Mouse (Mus musculus) kidney, postnatal 25 days (tissue): ENCODE measurements at regions not wholly inside any gene's neighbourhood (a gene's known extent, or its start where the extent isn't known, plus 50 kb on each side); places are given as distances from the start of the nearest gene placed in this dataset.

Experiments
- DNase-seq, 2 experiments: peaks; one replicate each; pipeline ENCODE4 v3.0.0; 2021; ENCODE audit warnings: mixed read lengths in 2 of 2

DNA sequence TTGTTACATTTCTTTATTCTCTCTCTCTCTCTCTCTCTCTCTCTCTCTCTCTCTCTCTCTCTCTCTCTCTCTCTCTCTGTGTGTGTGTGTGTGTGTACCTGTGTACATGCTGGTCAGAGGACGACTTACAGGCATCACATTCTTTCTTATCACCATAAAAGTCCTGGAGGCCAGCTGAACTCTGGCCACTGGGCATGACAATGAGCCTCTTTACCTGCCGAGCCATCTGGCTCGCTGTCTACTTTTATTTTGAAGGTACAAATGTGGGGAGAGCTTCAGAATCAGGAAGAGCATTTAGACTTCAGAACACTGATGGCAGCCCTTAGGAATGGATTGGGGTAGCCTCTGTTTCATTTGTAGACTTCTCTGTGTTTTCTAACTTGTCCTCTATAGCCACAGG is 171.0 kb downstream of the Zfp36l1 start:
- no peak for DNase-seq

DNA sequence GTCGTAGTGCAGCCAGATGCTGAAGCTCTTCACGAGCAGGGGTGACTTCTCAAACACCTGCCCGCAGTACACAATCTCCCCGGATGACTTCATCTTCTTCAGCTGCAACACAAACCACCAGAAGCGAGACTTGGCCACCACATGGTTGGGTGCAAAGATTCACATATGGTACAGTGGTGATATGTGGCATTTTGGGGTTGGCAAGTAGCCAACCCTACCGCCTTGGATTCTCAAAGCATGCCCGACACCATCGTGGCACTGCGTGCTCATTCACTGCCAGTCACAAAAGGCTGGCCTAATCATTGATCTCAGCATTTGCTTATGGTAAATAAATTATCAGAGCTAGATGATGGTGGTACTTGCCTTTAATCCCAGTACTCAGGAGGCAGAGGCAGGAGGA is 173.4 kb downstream of the Zfp36l1 start:
- DNase-seq, result no peak

DNA sequence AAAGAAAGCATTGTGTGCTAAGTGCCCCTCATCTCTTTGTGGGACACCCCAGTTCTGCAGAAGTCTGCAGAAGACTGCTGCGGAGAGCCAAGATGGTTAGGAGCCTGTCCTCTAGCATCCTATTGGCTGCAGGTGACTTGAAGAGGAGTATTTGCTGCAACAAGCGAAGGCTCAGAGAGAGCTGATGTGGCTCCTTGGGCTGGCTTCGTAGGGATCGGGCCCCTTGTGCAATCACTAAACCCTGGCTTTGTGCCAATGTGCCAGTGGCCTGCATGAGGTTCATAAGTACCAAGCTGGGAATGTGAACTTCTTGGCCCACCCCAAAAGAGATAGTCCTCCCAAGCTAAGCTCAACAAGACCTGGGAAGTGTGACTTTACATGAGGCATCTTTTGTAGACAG is 174.9 kb downstream of the Zfp36l1 start:
- peak; percentile 36 to 65 for DNase-seq

DNA sequence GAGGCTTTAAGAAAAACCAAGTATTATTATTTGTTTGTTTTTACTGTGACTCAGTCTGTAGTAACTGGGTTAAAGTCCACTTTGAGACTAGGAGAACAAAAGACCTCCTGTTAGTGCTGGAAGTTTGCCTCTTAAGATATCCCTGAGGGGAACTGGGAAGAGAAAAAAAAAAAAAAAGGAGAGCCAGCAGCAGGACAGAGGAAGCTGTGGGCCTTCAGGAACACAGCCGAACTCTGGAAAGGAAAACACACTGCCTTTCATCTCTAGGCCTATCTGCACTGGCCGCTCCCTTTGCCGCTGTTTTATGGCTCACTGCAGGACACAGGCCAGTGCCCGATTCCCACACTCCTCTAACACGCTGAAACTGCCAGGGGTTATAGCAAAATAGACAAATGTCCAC is 176.1 kb downstream of the Zfp36l1 start:
- peak; percentile 32 to 67 for DNase-seq

DNA sequence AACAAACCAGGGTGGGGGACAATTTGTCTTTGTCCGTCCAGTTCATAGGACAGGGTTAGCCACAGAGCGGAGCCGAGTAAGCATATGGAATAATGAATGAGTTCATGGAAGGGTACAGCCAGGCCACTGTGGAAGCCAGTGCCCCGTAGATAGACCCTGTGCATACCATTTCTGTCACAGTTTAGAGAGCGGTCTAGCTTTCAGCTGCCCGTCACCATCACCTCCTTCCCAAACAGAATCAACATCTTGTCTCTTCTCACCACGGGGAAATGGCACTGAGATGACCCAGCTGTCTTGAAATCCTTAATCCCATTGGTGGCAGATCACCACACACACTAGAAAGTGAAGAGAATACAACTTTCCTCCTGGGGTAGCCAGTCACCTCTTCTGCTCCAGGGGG is 178.7 kb downstream of the Zfp36l1 start:
- DNase-seq, result no peak

DNA sequence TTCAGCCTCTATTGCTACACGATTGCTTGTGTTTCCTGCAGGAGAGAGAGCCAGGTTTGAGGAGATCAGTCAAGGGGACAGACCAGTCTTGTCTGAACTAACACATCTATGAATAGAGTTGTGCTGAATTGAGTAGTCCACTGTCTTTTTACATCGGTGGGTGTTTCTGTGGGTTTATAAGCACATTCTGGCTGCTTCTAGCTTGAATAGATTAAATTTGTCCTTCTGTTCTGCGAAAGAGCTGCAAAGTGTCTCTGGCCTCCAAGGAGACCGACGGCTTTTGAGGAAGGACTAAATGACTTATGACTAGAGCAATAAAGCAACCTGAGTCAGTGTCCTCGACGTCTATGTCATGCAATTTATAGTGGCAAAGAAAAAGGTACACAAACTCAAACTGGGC is 179.9 kb downstream of the Zfp36l1 start:
- no peak for DNase-seq

DNA sequence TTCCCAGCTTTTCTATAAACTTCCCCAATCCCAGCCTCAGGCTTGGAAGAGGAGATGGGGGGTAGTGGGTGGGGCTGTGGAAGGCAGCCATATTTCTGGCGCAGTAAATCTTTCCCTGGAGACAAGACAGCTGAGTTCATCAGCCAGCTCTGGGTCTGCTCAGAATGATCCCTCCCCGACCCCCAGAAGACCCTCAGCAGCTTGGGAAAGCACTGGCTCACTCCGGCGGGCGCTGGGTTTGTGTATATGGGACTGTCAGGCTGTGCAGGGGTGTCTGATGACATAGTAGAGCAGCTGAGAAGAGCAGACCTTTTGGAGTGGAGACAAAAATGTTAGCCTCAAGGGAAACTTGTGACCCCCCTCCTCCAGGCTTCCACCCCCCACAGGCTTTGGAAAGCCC is 181.4 kb downstream of the Zfp36l1 start:
- DNase-seq, result no peak

DNA sequence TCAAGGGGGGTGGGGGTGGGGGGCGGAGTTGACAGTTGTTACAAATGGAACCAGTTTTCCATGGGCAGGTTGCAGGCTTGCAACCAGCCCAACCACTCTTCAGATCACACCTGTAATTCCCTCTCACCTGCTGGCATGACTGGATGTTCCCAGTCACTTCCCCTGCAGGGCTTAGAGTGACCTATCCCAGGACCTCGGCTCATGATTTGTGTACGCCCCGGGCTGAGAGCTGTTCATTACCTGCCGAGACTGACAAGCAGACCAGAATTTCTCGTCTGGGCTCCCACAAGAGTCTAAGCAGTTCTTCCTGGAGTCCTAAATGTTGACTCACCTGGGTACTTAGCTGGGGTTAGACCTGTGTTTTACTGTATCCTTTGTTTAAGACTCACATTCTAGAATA is 183.0 kb downstream of the Zfp36l1 start:
- no peak for DNase-seq

DNA sequence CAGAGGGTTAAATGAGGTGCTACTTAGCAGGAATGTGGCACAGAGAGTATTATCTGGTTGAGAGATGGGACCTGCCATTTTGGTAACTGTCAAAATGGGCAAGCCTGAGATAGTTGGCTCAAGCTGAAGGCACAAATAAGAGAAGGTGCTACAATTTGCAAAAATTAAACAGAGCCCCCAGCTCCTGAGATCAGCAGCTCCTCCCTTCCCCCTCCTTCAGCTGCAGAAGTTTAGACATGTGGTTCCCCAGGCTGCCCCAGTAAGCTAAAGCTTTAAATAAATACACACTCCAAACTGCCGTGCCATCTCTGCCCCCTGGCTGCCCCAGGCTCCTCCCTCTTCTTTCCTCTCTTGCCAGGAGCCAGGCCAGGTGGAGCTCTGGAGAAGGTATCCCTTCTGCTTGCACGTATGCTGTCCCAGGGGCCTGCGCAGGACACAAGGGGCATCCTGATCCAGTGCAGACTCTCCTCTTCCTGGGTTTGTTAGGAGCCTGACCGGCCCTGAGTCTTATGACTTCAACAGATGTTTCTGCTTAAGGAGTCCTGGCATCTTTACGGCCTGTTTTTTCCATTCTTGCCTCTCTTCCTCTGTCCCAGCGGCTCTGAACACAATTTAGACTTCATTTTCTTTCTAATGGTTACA is 184.0 kb downstream of the Zfp36l1 start:
- DNase-seq, result peak; percentile 41 to 72

DNA sequence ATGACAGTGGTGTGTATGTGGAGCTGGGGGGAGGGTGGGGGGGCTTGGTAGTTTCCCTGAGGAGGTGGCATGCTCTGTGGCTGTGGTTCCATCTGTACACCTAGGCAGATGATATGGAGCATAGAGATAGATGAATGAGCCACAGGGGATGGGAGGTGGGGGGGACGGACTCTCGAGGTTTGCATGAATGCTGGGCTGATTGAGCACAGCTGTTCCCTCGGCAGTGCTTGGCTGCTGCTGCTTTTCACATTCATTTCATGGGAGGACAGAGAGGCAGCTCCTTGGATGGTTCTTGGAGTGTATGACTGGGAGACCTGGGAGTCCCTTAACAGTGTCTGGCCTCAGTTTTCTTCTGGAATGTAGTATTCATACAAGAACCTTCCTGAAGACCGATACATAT is 184.5 kb downstream of the Zfp36l1 start:
- DNase-seq, result peak in 1 of 2 experiments; percentile 39

DNA sequence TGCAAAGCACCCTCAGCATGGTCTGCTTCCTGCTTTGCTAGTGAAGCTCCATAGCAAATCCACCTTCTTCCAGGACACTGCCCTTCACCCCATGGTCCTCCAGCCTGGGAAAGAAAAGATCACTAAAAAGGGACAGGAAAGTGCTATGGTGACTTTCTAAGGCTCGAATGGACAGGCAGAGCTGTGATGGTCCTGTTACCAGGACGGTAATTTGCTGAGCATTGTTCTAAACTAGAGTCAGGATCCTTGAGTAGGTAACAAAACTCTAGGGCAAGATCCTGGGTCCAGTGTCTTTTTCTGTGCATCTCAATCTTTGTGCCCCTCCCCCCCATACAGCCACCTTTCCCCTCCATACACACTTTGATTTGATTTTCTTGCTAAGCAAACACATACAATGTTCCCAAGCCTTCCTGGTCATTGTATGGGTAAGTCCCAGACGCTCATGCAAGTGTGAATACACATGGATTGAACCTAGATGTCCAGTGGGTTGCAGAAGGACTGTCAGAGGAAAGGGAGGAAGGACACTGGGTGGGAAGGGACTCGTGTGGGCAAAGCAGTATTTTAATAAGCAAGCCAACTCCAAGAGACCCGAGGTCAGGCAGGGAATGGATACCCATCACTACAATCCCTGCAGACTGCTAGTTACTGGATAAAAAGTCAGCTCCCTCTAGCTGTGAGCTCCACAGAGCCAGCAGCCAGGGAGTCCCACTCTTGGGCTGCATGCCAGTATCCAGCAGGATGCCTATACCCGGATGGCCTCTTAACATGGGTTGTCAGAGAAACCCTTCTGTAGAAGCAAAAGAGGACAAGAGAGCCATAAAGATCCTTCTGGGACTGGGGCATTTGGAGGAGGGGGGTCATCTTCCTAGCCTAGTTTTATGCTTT is 186.9 kb downstream of the Zfp36l1 start:
- DNase-seq, result peak; percentile 79 to 80

DNA sequence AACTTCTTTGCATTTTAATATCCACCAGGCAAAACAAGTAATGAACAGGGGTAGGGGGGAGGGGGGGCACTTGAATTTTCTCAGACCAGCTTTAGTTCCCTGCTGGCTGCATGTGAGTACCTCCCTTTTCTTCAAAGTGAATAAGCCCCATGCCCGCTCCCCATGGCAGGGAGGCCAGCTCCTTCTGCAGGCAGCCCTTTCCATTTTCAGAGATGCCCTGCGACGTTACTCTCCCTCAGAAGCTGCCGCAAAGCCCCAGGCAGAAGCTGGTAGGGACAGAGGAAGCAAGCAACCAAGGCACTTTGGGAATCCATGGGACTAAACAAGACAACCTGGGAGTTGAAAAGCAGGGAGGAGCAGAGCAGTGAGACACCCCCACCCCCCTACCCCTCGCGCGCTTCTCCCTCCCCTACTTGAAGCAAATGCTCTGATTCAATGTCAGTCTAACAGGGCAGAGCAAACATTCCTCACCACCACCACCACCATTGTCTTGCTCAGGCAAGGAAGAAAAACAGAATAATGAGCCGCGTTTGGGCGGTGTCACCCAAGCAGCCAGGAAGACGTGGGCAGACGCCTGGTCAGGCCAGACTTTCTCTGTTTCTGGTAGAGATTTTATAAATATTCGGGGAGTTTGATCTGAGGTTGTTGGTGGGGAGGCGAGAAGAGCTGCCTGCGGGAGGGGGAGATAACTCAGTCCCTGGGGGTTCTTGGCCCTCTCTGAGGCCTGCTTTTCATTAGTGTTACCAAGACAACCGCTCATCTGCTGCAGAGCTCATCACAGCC is 187.7 kb downstream of the Zfp36l1 start:
- no peak for DNase-seq

DNA sequence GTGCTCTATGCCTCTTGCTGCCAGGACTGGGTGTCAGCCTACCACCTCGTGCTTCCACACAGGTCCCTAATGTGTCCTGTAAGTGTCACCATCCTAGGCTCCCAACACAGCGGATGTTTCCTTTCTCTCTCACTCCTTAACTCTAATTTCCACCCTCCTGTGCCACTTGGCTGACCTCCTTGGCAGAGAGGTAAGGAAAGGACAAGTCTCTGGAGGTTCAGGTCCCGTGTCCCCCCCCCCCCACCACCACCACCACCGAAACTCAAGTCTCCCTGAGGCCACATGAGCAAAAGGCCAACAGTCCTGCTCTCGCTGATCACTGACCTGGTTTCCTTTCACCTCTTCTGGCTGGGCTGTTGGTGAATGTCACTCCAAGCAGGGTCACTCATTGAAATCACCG is 189.0 kb downstream of the Zfp36l1 start:
- peak in 1 of 2 experiments; percentile 63 for DNase-seq

DNA sequence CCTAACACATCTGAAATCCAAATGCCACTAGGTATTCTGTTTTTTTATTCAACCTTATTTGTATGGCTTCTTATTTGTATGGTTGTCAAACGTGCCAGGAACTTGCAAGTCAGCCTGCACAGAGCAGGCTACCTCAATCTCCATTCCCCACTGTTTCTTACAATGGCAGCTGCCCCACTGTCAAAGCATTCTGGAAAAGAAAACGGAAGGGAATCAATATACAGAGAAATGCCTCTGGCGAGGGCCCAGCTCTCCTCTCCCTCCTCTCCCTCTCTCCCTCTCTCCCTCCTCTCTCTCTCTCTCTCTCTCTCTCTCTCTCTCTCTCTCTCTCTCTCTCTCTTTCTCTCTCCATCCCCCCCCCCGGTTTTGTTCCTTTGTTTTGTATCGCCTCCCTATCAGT is 191.0 kb downstream of the Zfp36l1 start:
- DNase-seq, result no peak

DNA sequence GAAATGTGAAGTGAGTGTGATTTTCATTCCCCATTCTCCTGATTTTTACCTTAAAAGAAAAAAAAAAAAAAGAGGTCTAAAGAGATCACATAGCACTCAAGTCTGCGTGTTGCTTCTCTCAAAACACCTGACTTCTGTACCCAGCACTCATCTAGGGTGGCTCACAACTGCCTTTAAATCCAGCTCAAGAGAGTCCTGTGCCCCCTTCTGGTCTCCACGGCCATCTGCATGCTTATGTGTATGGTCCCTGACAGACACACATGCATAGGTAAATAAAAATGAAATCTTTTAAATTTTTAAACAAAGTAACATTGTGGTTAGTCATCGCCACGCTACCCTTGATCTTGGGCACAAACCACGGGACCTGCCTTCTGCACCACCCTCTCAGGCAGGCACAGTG is 193.8 kb downstream of the Zfp36l1 start:
- DNase-seq, result no peak

DNA sequence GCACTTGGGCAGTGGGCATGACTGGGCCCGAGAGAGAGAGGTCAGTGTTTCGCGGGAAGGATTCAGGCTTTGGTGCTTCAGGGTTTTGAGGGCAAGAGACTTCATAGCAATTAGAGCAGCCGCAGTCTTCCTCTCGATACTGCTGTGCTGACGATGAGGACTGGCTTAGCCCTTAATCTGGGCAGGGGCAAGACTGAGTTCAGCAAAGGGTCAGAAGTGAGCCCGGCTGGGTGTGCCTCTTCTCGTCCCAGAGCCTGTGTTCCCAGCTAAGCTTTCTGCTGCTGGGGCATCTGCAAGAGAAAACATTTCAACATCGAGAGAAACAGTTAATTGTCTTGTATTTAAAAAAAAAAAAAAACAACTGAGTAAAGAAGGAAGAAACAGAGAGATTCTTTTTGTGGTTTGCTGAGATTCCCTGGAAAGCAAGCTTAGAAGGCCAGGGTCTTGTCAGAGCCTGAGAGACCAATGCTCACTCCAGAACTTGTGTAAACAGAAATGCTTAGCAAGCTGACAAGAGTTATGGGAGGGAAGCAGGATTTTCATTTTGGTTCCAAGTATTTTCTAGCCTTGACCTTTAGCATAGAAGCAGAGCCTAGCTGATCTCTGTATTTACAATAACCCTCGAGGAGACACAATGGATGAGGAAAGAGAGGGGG is 195.1 kb downstream of the Zfp36l1 start:
- DNase-seq, result no peak

DNA sequence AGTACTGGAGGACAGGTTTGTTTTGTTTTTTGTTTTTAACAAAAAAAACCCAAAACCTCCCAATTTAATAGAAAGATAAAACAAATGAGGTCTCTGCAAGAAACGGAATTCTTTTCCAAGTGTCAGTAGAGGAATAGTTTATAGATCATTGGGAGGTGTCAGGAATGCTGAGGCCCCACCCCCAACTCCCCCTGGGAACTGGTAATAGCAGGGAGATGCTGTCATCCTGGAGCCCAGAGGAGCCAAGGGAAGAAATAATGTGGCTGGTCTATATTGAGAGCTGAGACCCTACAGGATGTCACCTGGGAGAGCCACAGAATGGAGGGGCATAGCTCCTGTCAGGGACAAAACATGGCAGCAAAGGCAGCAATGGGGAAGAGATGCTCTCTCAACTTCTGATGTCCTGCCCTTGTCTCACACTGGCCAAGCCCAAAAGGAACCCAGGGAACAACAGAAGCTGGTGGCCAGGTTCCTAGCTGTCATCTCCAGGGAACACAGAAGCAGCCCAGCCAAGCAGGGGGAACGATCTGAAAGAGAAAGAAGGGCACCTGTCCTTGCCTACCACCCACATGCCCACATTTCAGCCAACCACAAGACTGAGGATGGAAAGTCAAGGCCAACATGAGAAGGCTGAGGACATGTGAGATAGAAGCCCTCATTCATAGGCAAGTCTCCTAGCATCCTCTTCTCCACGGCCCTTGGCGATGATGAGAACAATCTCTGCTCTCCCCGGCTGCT is 195.7 kb downstream of the Zfp36l1 start:
- no peak for DNase-seq

DNA sequence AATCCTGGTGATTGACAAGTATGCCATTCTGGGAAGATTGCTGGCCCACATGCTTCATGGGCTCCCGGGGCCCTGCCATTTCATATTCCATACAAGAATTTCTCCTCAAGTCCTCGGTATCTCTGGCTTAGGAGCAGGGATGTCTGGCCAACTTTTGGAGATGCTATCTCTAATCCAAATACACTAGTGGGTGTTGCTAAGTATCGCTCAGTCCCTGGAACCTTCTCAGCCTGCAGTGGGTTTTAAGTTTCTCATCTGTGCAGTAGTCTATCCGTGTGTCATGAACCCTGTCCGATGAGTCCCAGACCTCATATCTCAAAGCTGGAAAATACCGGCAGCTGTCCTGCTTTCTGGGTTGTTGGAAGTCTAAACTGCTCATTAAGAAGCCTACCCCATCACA is 198.9 kb downstream of the Zfp36l1 start:
- DNase-seq, result no peak

DNA sequence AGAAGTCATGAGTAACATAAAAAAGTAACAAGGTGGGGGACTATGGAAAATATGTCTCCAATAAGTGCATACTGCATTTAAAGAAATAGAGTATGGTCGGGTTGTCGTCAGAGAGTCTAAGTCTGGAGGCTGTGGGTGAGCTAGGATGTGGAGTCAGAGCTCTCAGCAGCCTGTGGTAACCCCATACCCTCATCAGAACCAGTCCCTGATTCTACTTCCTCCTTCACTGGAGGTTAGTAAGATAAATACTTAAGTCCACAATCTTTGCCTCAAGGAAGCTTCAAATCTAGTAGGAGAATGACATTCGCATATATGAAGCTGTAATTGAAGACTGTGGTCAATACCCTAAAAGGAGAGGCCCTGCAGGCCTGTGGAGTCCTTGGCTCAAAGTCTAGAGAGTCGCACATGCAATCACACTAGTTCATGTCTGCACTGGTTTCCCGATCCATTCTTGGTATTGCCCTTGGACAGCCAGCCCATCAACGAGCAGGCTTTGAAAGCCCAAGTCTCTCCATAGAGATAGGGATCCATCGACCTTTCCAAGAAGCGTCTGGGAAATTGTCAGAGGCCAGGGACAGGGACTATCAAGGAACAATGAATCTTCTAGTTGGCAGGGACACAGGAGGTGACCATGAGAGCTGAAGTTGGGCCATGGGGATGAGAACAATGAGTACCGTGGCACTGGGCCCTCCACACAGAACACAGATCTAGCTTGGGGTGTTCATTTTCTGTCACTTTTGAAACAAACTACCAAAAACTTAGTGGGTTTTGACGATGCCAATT is 200.3 kb downstream of the Zfp36l1 start:
- no peak for DNase-seq

DNA sequence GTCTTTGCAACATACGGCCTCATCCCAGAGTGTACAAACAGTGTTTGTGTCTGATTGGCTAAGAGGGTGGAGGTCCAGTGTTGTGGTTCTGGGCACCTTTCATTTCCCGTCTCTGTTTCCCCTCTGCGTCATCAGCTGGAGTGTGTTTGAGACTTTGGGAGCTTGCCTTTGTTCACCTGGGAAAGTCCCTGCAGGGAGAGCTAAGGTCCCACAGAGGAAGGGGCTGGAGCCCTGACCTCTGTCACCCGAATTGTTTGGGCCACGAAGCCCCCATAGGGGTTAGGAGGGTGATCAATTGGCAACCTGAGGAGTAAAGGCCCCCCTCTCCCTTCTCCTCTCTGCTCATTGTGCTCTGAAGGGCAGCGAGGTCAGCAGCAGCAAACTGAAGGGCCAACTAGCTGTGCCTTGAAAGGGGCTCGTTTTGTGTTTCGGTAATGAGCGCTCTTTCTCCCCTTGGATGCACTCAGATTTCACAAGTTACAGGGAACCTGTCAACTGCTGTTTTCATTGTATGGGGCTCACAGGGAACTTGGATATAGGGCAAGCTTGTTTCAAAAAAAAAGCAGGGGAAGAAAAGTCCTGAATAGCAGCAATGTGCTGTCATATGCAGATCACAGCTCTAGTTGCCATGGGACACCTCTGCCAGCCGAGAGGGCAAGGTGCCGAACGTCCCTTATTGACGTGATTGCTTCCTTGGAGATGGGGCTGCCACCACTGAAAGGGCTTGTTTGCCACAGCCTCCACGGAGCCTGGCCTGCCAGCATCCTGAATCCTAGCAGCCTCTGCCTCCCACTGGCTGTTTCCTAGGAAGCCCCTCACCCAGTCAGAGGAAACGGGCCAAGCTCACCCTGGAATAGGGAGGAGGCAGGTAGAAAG is 201.7 kb downstream of the Zfp36l1 start:
- DNase-seq, result no peak
